Comparison of ENCODE assay signal across 8 mouse cellular contexts in the genomic region with DNA sequence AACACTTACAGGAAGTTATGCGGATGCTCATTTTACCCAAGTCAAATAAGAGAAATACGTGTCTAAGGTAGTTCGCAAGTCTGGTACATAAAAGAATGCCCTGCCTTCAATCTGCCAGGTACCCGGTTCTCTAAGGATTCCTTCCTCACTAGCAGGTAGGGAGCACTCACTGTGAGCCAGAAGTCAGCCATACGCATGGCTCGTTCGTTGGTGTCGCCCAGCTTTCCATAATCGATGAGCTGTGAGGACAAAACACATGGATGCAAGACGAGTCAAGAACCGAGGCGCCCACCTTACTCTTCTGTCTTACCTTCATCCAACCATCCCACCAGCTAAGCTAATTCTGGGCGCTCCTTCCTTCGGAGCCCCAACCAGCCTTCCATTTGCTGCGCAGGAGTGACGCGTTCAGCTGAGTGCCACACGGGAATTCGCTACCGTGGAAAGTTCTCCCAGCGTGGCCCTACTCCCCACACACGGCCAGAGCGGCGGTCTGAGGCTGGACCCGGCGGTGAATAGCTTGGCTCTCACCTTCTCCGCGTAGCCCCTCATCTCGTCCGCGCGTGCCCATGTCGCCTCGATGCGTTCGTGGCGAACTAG. TPM values are rescaled to one million over a fixed set of nuclear protein-coding genes. Genes with fewer than 3 reads are reported as not detected.
A peak's percentile ranks its signal among the peaks of the same experiment; 100 is the strongest.
DNase-seq lines count a peak whose midpoint lies in the region; ATAC-seq lines count a peak whose summit lies in the region.

No protein-coding gene starts in this region.

- H3K4me2 ChIP-seq in liver, embryonic 12.5 days, result peak overlapping the region; percentile 84

- peaks cover 32% of the 10 kb centered on the region for H3K36me3 ChIP-seq in forebrain, embryonic 10.5 days (replicated peaks)
- peaks cover 28% of the 10 kb centered on the region for H3K36me3 ChIP-seq in liver, embryonic 12.5 days

- H3K4me1 ChIP-seq in forebrain, embryonic 10.5 days, result peaks cover 15% of the 10 kb centered on the region
- peaks cover 24% of the 10 kb centered on the region for H3K4me1 ChIP-seq in liver, embryonic 12.5 days

- H3K27ac ChIP-seq in forebrain, embryonic 10.5 days, result peak overlapping the region; percentile 96
- H3K27ac ChIP-seq in liver, embryonic 12.5 days, result peak overlapping the region; percentile 87

- H3K27me3 ChIP-seq in forebrain, embryonic 10.5 days (ENCODE audit: poor library complexity, severe bottlenecking), result no peaks in the 10 kb centered on the region
- H3K27me3 ChIP-seq in liver, embryonic 12.5 days (replicated peaks), result no peaks in the 10 kb centered on the region; the same call in 1 of the 2 replicates

- ATAC-seq in liver, embryonic 12.5 days, result peak; percentile 25; the same call in 1 of the 2 replicates

- H3K9me3 ChIP-seq in forebrain, embryonic 10.5 days, result no peaks in the 10 kb centered on the region
- no peaks in the 10 kb centered on the region for H3K9me3 ChIP-seq in liver, embryonic 12.5 days (replicated peaks)

- peak overlapping the region; percentile 82 for H3K4me3 ChIP-seq in forebrain, embryonic 10.5 days
- H3K4me3 ChIP-seq in liver, embryonic 12.5 days, result peak overlapping the region; percentile 93

- WGBS in forebrain, embryonic 10.5 days, result 7% methylated on average over 37 of the region's 37 CpGs
- 2% methylated on average over 37 of the region's 37 CpGs for WGBS in liver, embryonic 12.5 days (ENCODE audit: insufficient replicate concordance)

- peak; percentile 21 to 26 for DNase-seq in kidney, adult 8-10 months
- no peak for DNase-seq in kidney, adult 18-20 months
- DNase-seq in ES-CJ7 (ENCODE audit: low read depth, low spot score), result peak; percentile 25
- DNase-seq in forebrain, embryonic 10.5 days (ENCODE audit: extremely low spot score, low spot score), result no peak
- peak; percentile 17 for DNase-seq in telencephalon, adult 2 months (ENCODE audit: low read depth, low spot score)
- DNase-seq in B cell, adult 2 months, result no peak
- no peak for DNase-seq in urinary bladder, postnatal 4 days (ENCODE audit: low spot score in 2 of 2)

- H3K9ac ChIP-seq in liver, embryonic 12.5 days, result peak overlapping the region; percentile 98

RNA-seq across cellular contexts. Expression of gene Mrpl17, which starts 0.5 kb away (rescaled TPM):
- 344 and 348 TPM in 2 replicates for polyA plus RNA-seq in forebrain, embryonic 10.5 days (2016; fragmentation: Nextera tagmentation; extraction: Ambion mirVana)
- 330 and 351 TPM in 2 replicates for polyA plus RNA-seq in liver, embryonic 12.5 days (2016; fragmentation: Nextera tagmentation; extraction: Ambion mirVana)

RNA-seq across cellular contexts. Expression of gene Dchs1, which starts 22.9 kb away (rescaled TPM):
- 8.8 and 9.9 TPM in 2 replicates for polyA plus RNA-seq in forebrain, embryonic 10.5 days (2016; fragmentation: Nextera tagmentation; extraction: Ambion mirVana)
- polyA plus RNA-seq in liver, embryonic 12.5 days (2016; fragmentation: Nextera tagmentation; extraction: Ambion mirVana), result 1.9 and 2.0 TPM in 2 replicates

RNA-seq across cellular contexts. Expression of gene Tpp1, which starts 58.3 kb away (rescaled TPM):
- 60.2 and 62.6 TPM in 2 replicates for polyA plus RNA-seq in forebrain, embryonic 10.5 days (2016; fragmentation: Nextera tagmentation; extraction: Ambion mirVana)
- polyA plus RNA-seq in liver, embryonic 12.5 days (2016; fragmentation: Nextera tagmentation; extraction: Ambion mirVana), result 62.3 and 64.7 TPM in 2 replicates

Comparison
In these comparisons a context has a peak if more than half of its experiments do, and no peak if none do; other contexts are left out.
1. DNase-seq: peak in kidney, adult 8-10 months (2 of 2), ES-CJ7 (single experiment) and telencephalon, adult 2 months (single experiment); none in kidney, adult 18-20 months (single experiment), forebrain, embryonic 10.5 days (single experiment), B cell, adult 2 months (0 of 2) and urinary bladder, postnatal 4 days (0 of 2).